Mouse (Mus musculus): ENCODE measurements around the gene Pdia3.
"Not testable (repeated sequence)": the region's sequence is repeated elsewhere in the genome, so short reads cannot be mapped to it uniquely, and the experiment has no call there.

The Pdia3 gene

GRCm38 (mm10) chr2:121442259-121443067 is 28.9 kb downstream of the Pdia3 start:
- in situ Hi-C loops (cut with MboI; ENCODE audit: unreplicated experiment in 2 of 2) = no loop called here

- in situ Hi-C loops (cut with MboI; ENCODE audit: unreplicated experiment in 2 of 2) = no loop called here
These were observed 29.4 kb downstream of the Pdia3 start for GRCm38 (mm10) chr2:121443068-121443349.

GRCm38 (mm10) chr2:121444178-121444577 is 30.6 kb downstream of the Pdia3 start, which contains the start of gene Ell3:
Gene Ell3 (minus strand): TSS chr2:121444278.
- in situ Hi-C loops (cut with MboI; ENCODE audit: unreplicated experiment in 2 of 2) = no loop called here

GRCm38 (mm10) chr2:121445117-121445516 is 31.5 kb downstream of the Pdia3 start:
- in situ Hi-C loops (cut with MboI; ENCODE audit: unreplicated experiment in 2 of 2) = loop anchor here in 1 of 2 experiments (5.0 kb wide), 1 partner anchor 33 kb away; the partner anchor contains the start of genes Catsper2 and Pdia3

- in situ Hi-C loops (cut with MboI; ENCODE audit: unreplicated experiment in 2 of 2) = loop anchor here in 1 of 2 experiments (5.0 kb wide), 1 partner anchor 34 kb away; the partner anchor contains the start of genes Catsper2 and Pdia3
These were observed 32.9 kb downstream of the Pdia3 start for GRCm38 (mm10) chr2:121446506-121446905.

GRCm38 (mm10) chr2:121447006-121447405 is 33.4 kb downstream of the Pdia3 start:
- in situ Hi-C loops (cut with MboI; ENCODE audit: unreplicated experiment in 2 of 2) = loop anchor here in 1 of 2 experiments (5.0 kb wide), 1 partner anchor 35 kb away; the partner anchor contains the start of genes Catsper2 and Pdia3

GRCm38 (mm10) chr2:121448136-121448535 is 34.6 kb downstream of the Pdia3 start:
- in situ Hi-C loops (cut with MboI; ENCODE audit: unreplicated experiment in 2 of 2) = loop anchor here in 1 of 2 experiments (5.0 kb wide), 1 partner anchor 36 kb away; the partner anchor contains the start of genes Catsper2 and Pdia3

GRCm38 (mm10) chr2:121448739-121449535 is 35.4 kb downstream of the Pdia3 start, which contains the start of gene Serf2:
Gene Serf2 (plus strand): TSS chr2:121449195.
- in situ Hi-C loops (cut with MboI; ENCODE audit: unreplicated experiment in 2 of 2) = loop anchor here in 1 of 2 experiments (5.0 kb wide), 1 partner anchor 37 kb away; the partner anchor contains the start of genes Catsper2 and Pdia3

GRCm38 (mm10) chr2:121449545-121450011 is 36.0 kb downstream of the Pdia3 start:
- in situ Hi-C loops (cut with MboI; ENCODE audit: unreplicated experiment in 2 of 2) = loop anchor here in 1 of 2 experiments (5.0 kb wide), 1 partner anchor 37 kb away; the partner anchor contains the start of genes Catsper2 and Pdia3

- in situ Hi-C loops (cut with MboI; ENCODE audit: unreplicated experiment in 2 of 2) = no loop called here
These were observed 36.5 kb downstream of the Pdia3 start for GRCm38 (mm10) chr2:121450093-121450492.

- in situ Hi-C loops (cut with MboI; ENCODE audit: unreplicated experiment in 2 of 2) = no loop called here
These were observed 38.8 kb downstream of the Pdia3 start for GRCm38 (mm10) chr2:121452361-121452760.

GRCm38 (mm10) chr2:121452990-121453389 is 39.4 kb downstream of the Pdia3 start, which contains the start of gene Hypk:
Gene Hypk (plus strand): TSS chr2:121453290.
- in situ Hi-C loops (cut with MboI; ENCODE audit: unreplicated experiment in 2 of 2) = no loop called here

- in situ Hi-C loops (cut with MboI; ENCODE audit: unreplicated experiment in 2 of 2) = no loop called here
These were observed 40.3 kb downstream of the Pdia3 start for GRCm38 (mm10) chr2:121453917-121454316.

GRCm38 (mm10) chr2:121455534-121455933 is 42.0 kb downstream of the Pdia3 start:
- in situ Hi-C loops (cut with MboI; ENCODE audit: unreplicated experiment in 2 of 2) = no loop called here

GRCm38 (mm10) chr2:121456692-121457642 is 43.4 kb downstream of the Pdia3 start, which contains the start of gene Serinc4:
Gene Serinc4 (minus strand): TSS chr2:121456781.
- in situ Hi-C loops (cut with MboI; ENCODE audit: unreplicated experiment in 2 of 2) = no loop called here

GRCm38 (mm10) chr2:121460071-121460470 is 46.5 kb downstream of the Pdia3 start:
- in situ Hi-C loops (cut with MboI; ENCODE audit: unreplicated experiment in 2 of 2) = loop anchor here in 1 of 2 experiments (5.0 kb wide), 1 partner anchor 37 kb away; no protein-coding TSS in a partner anchor

- in situ Hi-C loops (cut with MboI; ENCODE audit: unreplicated experiment in 2 of 2) = not testable (repeated sequence)
These were observed 55.4 kb downstream of the Pdia3 start for GRCm38 (mm10) chr2:121468982-121469381.

GRCm38 (mm10) chr2:121472783-121473182 is 59.2 kb downstream of the Pdia3 start:
- in situ Hi-C loops (cut with MboI; ENCODE audit: unreplicated experiment in 2 of 2) = not testable (repeated sequence)

Measured in v-Abl transformed pro-B cells (cell line).